Mouse (Mus musculus) adrenal gland, adult 18-20 months (tissue): ENCODE measurements around the gene Cabin1. TPM values are rescaled to one million over a fixed set of nuclear protein-coding genes. Genes with fewer than 3 reads are reported as not detected.

Source experiments
- DNase-seq, 2 experiments: peaks; one replicate each; pipeline ENCODE4 v3.0.0; 2021 to 2022; ENCODE audit warnings: low spot score in 2 of 2
- total RNA-seq, 2 experiments: library from RNA; stranded (reverse); gene quantifications; 1 replicate in 1 of 2; 2 replicates in 1 of 2; pipeline ENCODE4 v1.2.3; 2021

Gene Cabin1
- total RNA-seq, 2 experiments from 2014 or later, result 25.8 to 32.3 TPM

- peak; percentile 58 to 64 for DNase-seq
These were observed 59.6 kb downstream of the Cabin1 start for GRCm38 (mm10) chr10:75704212-75705185.

GRCm38 (mm10) chr10:75703504-75703903 is 60.6 kb downstream of the Cabin1 start:
- DNase-seq, result no peak

DNA sequence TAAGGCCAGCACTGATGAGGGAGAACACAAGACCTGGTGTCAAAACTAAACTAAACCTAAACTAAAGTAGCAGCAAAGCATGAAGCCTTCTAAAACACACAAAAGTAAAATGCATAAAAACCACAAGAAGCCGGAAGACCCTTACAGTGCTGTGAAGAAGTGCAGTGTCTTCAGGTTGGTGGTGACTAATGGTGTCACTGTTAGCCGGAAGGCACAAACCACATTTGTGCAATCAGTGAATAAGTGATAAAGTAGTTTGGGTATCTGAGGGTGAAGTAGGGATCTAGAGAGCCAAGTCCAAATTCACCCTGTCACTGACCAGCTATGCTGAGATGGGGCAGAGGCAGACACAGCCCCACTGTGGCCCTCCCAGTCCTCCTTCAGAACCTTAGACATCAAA is 61.6 kb downstream of the Cabin1 start:
- no peak for DNase-seq

DNA sequence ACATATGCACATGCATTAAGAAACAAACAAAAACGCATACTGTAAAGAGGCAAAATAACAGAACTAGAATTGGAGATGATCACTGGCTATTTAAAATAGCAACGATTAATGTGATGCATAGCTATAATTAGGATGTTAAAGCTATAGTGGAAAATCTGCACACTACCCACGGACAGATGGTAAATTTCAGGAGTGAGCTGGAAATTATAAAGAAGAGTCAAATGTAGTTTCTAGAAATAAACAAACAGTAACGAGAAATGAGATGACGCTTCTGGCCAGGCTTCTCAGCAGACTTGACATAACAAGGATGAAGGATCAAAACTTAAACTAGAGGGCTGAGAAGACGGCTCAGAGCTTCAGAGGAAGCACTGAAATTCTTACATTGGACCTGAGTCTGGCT is 62.9 kb downstream of the Cabin1 start:
- no peak for DNase-seq

GRCm38 (mm10) chr10:75697693-75698092 is 66.4 kb downstream of the Cabin1 start:
- DNase-seq, result no peak

- no peak for DNase-seq
These were observed 67.4 kb downstream of the Cabin1 start for GRCm38 (mm10) chr10:75696597-75697355.

DNA sequence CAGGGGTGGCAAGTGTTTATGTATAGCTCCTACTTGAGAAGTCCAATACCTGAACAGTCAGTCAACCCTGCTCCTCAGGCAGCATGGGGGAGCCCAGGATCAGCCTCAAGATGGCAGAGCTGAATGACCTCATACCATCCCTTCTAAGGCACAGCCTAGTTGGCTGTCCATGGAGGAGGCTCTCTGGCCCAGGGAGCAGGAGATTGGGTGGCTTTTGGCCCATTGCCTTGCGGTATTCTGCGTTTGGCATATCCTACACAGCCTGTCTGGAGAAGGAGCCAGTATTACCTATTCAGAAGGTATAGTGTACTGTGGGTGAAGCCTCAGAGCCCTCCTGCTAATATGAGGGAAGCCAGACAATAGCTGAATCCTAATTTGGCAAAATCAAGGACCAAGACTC is 68.6 kb downstream of the Cabin1 start:
- DNase-seq, result no peak

DNA sequence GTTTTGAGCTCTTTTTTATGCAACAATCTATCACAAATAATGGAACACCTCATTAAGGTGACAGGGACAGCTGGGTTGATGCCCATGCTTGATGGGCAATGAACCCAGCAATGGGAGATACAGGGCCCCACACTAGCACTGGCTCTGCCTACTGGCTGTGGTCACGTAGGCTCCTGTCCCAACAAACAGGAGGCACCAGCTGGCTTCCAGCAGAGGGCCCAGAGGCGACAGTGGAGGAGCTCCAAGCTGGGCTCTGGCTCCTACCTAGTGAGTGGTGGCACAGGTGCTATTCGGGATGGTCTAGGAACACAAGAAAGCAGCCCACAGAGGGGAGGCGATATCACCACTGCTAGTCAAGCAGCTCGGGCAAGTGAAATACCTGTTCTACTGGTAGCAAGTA is 69.1 kb downstream of the Cabin1 start:
- no peak for DNase-seq

DNA sequence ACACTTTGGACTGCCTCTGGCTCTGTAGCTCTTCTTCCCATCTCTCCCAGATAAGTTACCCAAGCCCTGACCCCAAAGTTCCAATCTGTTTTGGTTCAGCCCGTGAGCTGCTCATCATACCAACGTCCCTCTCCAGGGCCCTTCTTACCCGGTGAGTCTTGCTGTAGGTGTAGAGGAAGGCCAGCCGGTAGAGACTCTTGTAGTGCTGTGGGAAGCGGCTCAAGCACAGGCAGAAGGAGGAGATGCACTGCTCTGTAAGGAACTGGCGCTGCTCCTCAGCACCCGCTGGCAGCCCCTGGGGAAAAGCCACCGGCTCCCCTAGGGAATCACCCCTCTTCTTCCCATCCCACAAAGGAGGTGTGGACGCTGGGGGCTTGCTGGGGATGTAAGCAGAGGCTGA is 69.6 kb downstream of the Cabin1 start:
- no peak for DNase-seq

- DNase-seq, result no peak
These were observed 70.5 kb downstream of the Cabin1 start for GRCm38 (mm10) chr10:75693451-75694233.

- DNase-seq, result no peak
These were observed 75.5 kb downstream of the Cabin1 start for GRCm38 (mm10) chr10:75688598-75688997.

- DNase-seq, result no peak
These were observed 77.4 kb downstream of the Cabin1 start for GRCm38 (mm10) chr10:75686724-75687123.

DNA sequence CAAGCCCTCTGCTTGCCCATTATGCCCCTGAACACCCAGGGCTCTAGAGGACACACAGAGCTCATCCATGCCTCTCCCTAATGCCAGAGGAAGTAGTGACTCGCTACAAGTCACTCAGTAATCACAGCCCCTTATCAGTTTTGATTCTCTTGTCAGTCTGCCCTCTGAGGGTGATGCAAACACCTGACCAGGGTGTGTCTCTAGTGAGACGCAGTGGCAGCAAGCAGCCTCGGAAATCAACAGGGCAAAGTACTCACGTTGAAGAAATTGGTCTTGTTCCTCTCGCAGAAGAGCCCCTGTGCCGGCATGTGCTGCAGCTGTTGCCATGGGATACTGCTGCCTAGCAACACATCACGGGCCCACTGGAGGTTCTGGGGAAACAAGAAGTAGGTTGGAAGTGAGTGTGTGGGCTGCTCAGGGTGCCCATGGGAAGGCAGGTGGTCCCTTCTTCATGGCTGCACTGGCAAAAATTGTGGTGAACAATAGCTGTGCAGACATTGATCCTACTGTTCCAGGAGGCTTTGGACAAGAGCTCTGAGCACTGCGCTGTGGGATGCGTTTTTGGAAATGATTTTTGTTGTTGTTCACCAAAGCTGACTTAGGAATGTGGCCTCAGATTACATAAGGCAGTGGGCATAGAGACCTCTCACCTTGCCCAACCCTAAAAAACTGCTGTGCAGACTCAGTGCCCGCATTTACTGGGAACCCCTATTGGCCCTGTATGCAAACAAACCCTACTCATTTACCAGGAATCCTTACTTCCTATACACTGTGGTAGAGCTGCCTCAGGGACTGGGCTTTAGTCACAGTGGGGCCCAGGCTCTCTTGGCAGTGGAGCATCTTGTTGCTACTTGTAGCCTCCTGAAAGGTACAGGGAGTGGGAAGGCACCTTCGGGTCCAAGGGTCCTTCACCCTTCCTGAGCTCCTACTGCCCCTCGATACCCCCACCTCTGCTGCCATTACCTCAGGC is 79.8 kb downstream of the Cabin1 start:
- DNase-seq, result no peak

DNA sequence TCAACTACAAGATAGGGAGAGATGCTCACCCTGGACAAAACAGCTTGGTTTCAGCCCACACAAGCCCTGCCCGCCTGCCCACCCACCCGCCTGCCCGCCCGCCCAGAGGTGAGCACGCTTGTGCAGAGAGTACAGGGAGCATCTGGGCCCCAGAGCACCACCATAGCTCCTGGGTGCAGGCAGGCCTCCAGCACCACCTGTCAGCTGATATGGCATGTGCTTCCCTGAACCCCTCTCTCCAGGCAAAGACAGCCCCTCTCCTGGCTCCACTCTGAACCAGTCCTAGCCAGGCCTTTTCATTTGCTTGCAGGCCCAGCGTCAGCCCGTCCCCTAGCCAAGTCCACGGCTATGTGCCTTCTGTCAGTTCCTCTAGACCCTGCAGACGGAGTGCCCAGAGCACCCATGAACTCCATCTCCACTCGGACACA is 83.6 kb downstream of the Cabin1 start:
- DNase-seq, result no peak

DNA sequence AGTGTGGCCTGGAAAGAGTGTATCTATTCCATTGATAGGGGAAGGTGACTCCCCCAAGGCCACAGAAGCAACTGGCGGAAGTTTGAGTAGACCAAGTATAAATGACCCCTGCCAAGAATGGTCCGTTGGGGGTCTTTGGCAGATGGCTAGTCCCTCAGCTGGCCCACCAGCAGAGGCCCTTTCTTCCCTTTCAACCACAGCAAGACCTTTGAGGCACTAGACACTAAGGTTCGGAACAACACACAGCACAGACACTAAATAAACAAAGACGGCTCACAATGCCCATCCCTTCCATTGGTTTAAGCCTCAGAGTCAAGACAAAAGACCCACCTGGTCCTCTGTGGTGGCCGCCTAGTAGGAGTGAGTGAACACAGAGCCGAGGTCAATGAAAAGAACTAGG is 84.9 kb downstream of the Cabin1 start:
- no peak for DNase-seq

- no peak for DNase-seq
These were observed 86.2 kb downstream of the Cabin1 start for GRCm38 (mm10) chr10:75677989-75678388.

GRCm38 (mm10) chr10:75677571-75677970 is 86.6 kb downstream of the Cabin1 start:
- DNase-seq, result no peak

- DNase-seq, result no peak
These were observed 87.1 kb downstream of the Cabin1 start for GRCm38 (mm10) chr10:75676819-75677565.

GRCm38 (mm10) chr10:75676286-75676685 is 87.9 kb downstream of the Cabin1 start:
- no peak for DNase-seq
